Mouse (Mus musculus) lung, adult 2 months (tissue): ENCODE measurements around the gene Timp3.

Experiments used
- CTCF ChIP-seq: fragments of 200-500 bp; IDR thresholded peaks from 2 replicates; pipeline ENCODE4 v1.5.1; 2011; ENCODE audit warnings: mild to moderate bottlenecking, low read length, control low read depth; ENCODE audit not compliant: insufficient read depth
- POLR2A ChIP-seq: fragments of 200-500 bp; IDR thresholded peaks from 2 replicates; pipeline ENCODE4 v1.6.1; 2011; ENCODE audit warnings: low read depth, mild to moderate bottlenecking, control low read depth, low read length, borderline replicate concordance; ENCODE audit errors: extremely low read depth

GRCm38 (mm10) chr10:86298326-86298725, 1.8 kb upstream of the Timp3 start:
- no peak for TF ChIP-seq CTCF
- no peak for TF ChIP-seq POLR2A
